Comparison of ENCODE assay signal across 9 mouse cellular contexts in genomic region chr6:117254620-117255228, GRCm38 (mm10).
DNase-seq lines count a peak whose midpoint lies in the region; ATAC-seq and TF ChIP-seq lines count a peak whose summit lies in the region.
"Had no signal": no experiment of that assay in that cellular context is flagged by ENCODE, and none has a peak within 500 bp of the region (broad histone marks: within the 10 kb centered on the region; RNA-seq: fewer than 3 reads in every experiment).

No protein-coding gene starts in this region.

- H3K4me1 ChIP-seq in forebrain, embryonic 12.5 days: peaks cover 17% of the 10 kb centered on the region

- TF ChIP-seq CTCF in C2C12 (IDR thresholded peaks at IDR 0.05; ENCODE audit: control insufficient read depth, insufficient read depth, insufficient read length): no peak

- no peak overlapping the region for H3K4me2 ChIP-seq in forebrain, embryonic 12.5 days
- H3K4me2 ChIP-seq: limb, embryonic 13.5 days; stomach, embryonic 15.5 days had no signal

- no peak overlapping the region for H3K4me3 ChIP-seq in C2C12 (ENCODE audit: insufficient read depth, poor library complexity, severe bottlenecking)
- H3K4me3 ChIP-seq in forebrain, embryonic 12.5 days (replicated peaks): no peak overlapping the region
- H3K4me3 ChIP-seq: limb, embryonic 13.5 days; stomach, embryonic 15.5 days had no signal

- ATAC-seq in forebrain, embryonic 12.5 days (ENCODE audit: low FRiP score): peak; percentile 78

- 70% methylated on average over 3 of the region's 3 CpGs for WGBS in forebrain, embryonic 12.5 days

- H3K79me3 ChIP-seq in C2C12 (ENCODE audit: low read depth): no peaks in the 10 kb centered on the region

- no peaks in the 10 kb centered on the region for H3K79me2 ChIP-seq in C2C12 (ENCODE audit: control insufficient read depth, insufficient read depth)

- peak; percentile 40 to 68 for DNase-seq in adrenal gland, adult (ENCODE audit: inconsistent age in 2 of 2, low spot score in 1 of 2)
- DNase-seq in heart, postnatal 4 days: peak; percentile 88
- DNase-seq in left cerebral cortex, postnatal 14 days (ENCODE audit: low spot score in 2 of 2): peak; percentile 72 to 81
- peak; percentile 33 for DNase-seq in retina, postnatal 7 days (ENCODE audit: low read depth, low spot score)
- no peak for DNase-seq in urinary bladder, postnatal 10 days (ENCODE audit: low spot score)

- intact Hi-C loops in left cerebral cortex, postnatal 14 days (cut with DNase I): no loop called here

- no peaks in the 10 kb centered on the region for H3K9me3 ChIP-seq in forebrain, embryonic 12.5 days
- H3K9me3 ChIP-seq: limb, embryonic 13.5 days; stomach, embryonic 15.5 days had no signal

- peak overlapping the region; percentile 64 for H3K27ac ChIP-seq in forebrain, embryonic 12.5 days
- H3K27ac ChIP-seq: limb, embryonic 13.5 days; stomach, embryonic 15.5 days had no signal

- no peak overlapping the region for H3K9ac ChIP-seq in forebrain, embryonic 12.5 days
- H3K9ac ChIP-seq: limb, embryonic 13.5 days; stomach, embryonic 15.5 days had no signal

- H3ac ChIP-seq in C2C12 (ENCODE audit: control insufficient read depth, insufficient read length, low read depth): no peak overlapping the region

- H3K36me3 ChIP-seq in C2C12 (ENCODE audit: control insufficient read depth, insufficient read depth): no peaks in the 10 kb centered on the region
- H3K36me3 ChIP-seq in forebrain, embryonic 12.5 days (replicated peaks): no peaks in the 10 kb centered on the region
- H3K36me3 ChIP-seq: limb, embryonic 13.5 days; stomach, embryonic 15.5 days had no signal

- no peaks in the 10 kb centered on the region for H3K27me3 ChIP-seq in C2C12 (ENCODE audit: control insufficient read depth, insufficient read depth, insufficient read length)
- no peaks in the 10 kb centered on the region for H3K27me3 ChIP-seq in forebrain, embryonic 12.5 days
- H3K27me3 ChIP-seq: stomach, embryonic 15.5 days had no signal

TF ChIP-seq in C2C12, 6 proteins besides CTCF, POLR2A, EP300 and RAD21:
- TF ChIP-seq FOSL1 (IDR thresholded peaks at IDR 0.05; ENCODE audit: insufficient read depth, low read length, poor library complexity, severe bottlenecking) (no peak), USF1 (IDR thresholded peaks at IDR 0.05; ENCODE audit: low read depth) (peak; percentile 38)
